Mouse (Mus musculus): ENCODE data around the gene Gm10271. TPM values are rescaled to one million over a fixed set of nuclear protein-coding genes. Genes with fewer than 3 reads are reported as not detected.

The Gm10271 gene
- polyA plus RNA-seq, 1 experiment from 2014 or later, result not detected

GRCm38 (mm10) chr10:116949111-116950008, 23.0 kb downstream of the Gm10271 start:
- ATAC-seq (ENCODE audit: low FRiP score, low TSS enrichment) (no peak; the same call in 1 of the 2 replicates), DNase-seq (ENCODE audit: low spot score) (no peak)
- Histone ChIP-seq H3K9me3 (ENCODE audit: control insufficient read depth, low read length) (no peaks in the 10 kb centered on the region), H3K4me2 (replicated peaks; ENCODE audit: low read depth) (peak overlapping the region; percentile 98), H3K36me3 (ENCODE audit: control insufficient read depth, insufficient read depth, low read length) (no peaks in the 10 kb centered on the region), H3K9ac (ENCODE audit: low read length) (peak overlapping the region; percentile 76), H3K4me3 (ENCODE audit: low read depth, low read length) (peak overlapping the region; percentile 75), H3K27me3 (ENCODE audit: control insufficient read depth, insufficient read depth, low read length) (no peaks in the 10 kb centered on the region), H3K4me1 (replicated peaks; ENCODE audit: control insufficient read depth, insufficient read depth) (no peaks in the 10 kb centered on the region), H3K27ac (replicated peaks) (peak overlapping the region; percentile 89)
- 5% methylated on average over 44 of the region's 44 CpGs for WGBS
- TF ChIP-seq CTCF (IDR thresholded peaks at IDR 0.05; ENCODE audit: low read depth) (no peak), EP300 (optimal IDR thresholded peaks at IDR 0.05) (no peak)

- WGBS, result 65% methylated on average over 9 of the region's 9 CpGs
- TF ChIP-seq CTCF (IDR thresholded peaks at IDR 0.05; ENCODE audit: low read depth) (no peak), EP300 (optimal IDR thresholded peaks at IDR 0.05) (no peak)
These were observed 24.0 kb downstream of the Gm10271 start for GRCm38 (mm10) chr10:116948414-116948813.

GRCm38 (mm10) chr10:116944940-116945339, 27.5 kb downstream of the Gm10271 start:
- TF ChIP-seq CTCF (IDR thresholded peaks at IDR 0.05; ENCODE audit: low read depth) (no peak), EP300 (optimal IDR thresholded peaks at IDR 0.05) (no peak)
- H3K27ac ChIP-seq (replicated peaks), result no peak overlapping the region
- no peaks in the 10 kb centered on the region for H3K9me3 ChIP-seq (ENCODE audit: control insufficient read depth, low read length)
- no peaks in the 10 kb centered on the region for H3K36me3 ChIP-seq (ENCODE audit: control insufficient read depth, insufficient read depth, low read length)
- no peak overlapping the region for H3K4me3 ChIP-seq (ENCODE audit: low read depth, low read length)
- no peak overlapping the region for H3K4me2 ChIP-seq (replicated peaks; ENCODE audit: low read depth)
- no peak for DNase-seq (ENCODE audit: low spot score)
- H3K27me3 ChIP-seq (ENCODE audit: control insufficient read depth, insufficient read depth, low read length), result no peaks in the 10 kb centered on the region
- no peak overlapping the region for H3K9ac ChIP-seq (ENCODE audit: low read length)
- 59% methylated on average over 10 of the region's 10 CpGs for WGBS
- no peaks in the 10 kb centered on the region for H3K4me1 ChIP-seq (replicated peaks; ENCODE audit: control insufficient read depth, insufficient read depth)
- no peak for ATAC-seq (ENCODE audit: low FRiP score, low TSS enrichment)

More at GRCm38 (mm10) chr10:116948414-116948813, 24.0 kb downstream of the Gm10271 start:
- Histone ChIP-seq H3K36me3 (ENCODE audit: control insufficient read depth, insufficient read depth, low read length) (no peaks in the 10 kb centered on the region), H3K27me3 (ENCODE audit: control insufficient read depth, insufficient read depth, low read length) (no peaks in the 10 kb centered on the region), H3K4me2 (replicated peaks; ENCODE audit: low read depth) (no peak overlapping the region), H3K4me3 (ENCODE audit: low read depth, low read length) (no peak overlapping the region), H3K9ac (ENCODE audit: low read length) (no peak overlapping the region), H3K9me3 (ENCODE audit: control insufficient read depth, low read length) (no peaks in the 10 kb centered on the region), H3K4me1 (replicated peaks; ENCODE audit: control insufficient read depth, insufficient read depth) (no peaks in the 10 kb centered on the region), H3K27ac (replicated peaks) (no peak overlapping the region)
- ATAC-seq (ENCODE audit: low FRiP score, low TSS enrichment) (no peak), DNase-seq (ENCODE audit: low spot score) (no peak)

- no peak for DNase-seq (ENCODE audit: low spot score)
- no peak overlapping the region for H3K4me2 ChIP-seq (replicated peaks; ENCODE audit: low read depth)
- H3K9ac ChIP-seq (ENCODE audit: low read length), result no peak overlapping the region
- H3K9me3 ChIP-seq (ENCODE audit: control insufficient read depth, low read length), result no peaks in the 10 kb centered on the region
- no peaks in the 10 kb centered on the region for H3K27me3 ChIP-seq (ENCODE audit: control insufficient read depth, insufficient read depth, low read length)
- H3K27ac ChIP-seq (replicated peaks), result no peak overlapping the region
- no peaks in the 10 kb centered on the region for H3K36me3 ChIP-seq (ENCODE audit: control insufficient read depth, insufficient read depth, low read length)
- H3K4me3 ChIP-seq (ENCODE audit: low read depth, low read length), result no peak overlapping the region
- 79% methylated on average over 3 of the region's 3 CpGs for WGBS
- TF ChIP-seq CTCF (IDR thresholded peaks at IDR 0.05; ENCODE audit: low read depth) (peak; percentile 62), EP300 (optimal IDR thresholded peaks at IDR 0.05) (no peak)
- H3K4me1 ChIP-seq (replicated peaks; ENCODE audit: control insufficient read depth, insufficient read depth), result no peaks in the 10 kb centered on the region
- ATAC-seq (ENCODE audit: low FRiP score, low TSS enrichment), result no peak
These were observed 28.3 kb downstream of the Gm10271 start for GRCm38 (mm10) chr10:116944144-116944543.

GRCm38 (mm10) chr10:116943025-116943424, 29.4 kb downstream of the Gm10271 start:
- DNase-seq (ENCODE audit: low spot score), result peak; percentile 39
- no peak overlapping the region for H3K4me2 ChIP-seq (replicated peaks; ENCODE audit: low read depth)

GRCm38 (mm10) chr10:116935028-116935427, 37.4 kb downstream of the Gm10271 start:
- H3K9me3 ChIP-seq (ENCODE audit: control insufficient read depth, low read length), result no peaks in the 10 kb centered on the region
- H3K4me2 ChIP-seq (replicated peaks; ENCODE audit: low read depth), result no peak overlapping the region
- H3K4me1 ChIP-seq (replicated peaks; ENCODE audit: control insufficient read depth, insufficient read depth), result no peaks in the 10 kb centered on the region
- H3K9ac ChIP-seq (ENCODE audit: low read length), result no peak overlapping the region
- 80% methylated on average over 12 of the region's 12 CpGs for WGBS
- no peaks in the 10 kb centered on the region for H3K27me3 ChIP-seq (ENCODE audit: control insufficient read depth, insufficient read depth, low read length)
- no peak for TF ChIP-seq CTCF (IDR thresholded peaks at IDR 0.05; ENCODE audit: low read depth)
- no peak for TF ChIP-seq EP300 (optimal IDR thresholded peaks at IDR 0.05)
- no peak overlapping the region for H3K27ac ChIP-seq (replicated peaks)
- ATAC-seq (ENCODE audit: low FRiP score, low TSS enrichment) (no peak), DNase-seq (ENCODE audit: low spot score) (no peak)
- no peaks in the 10 kb centered on the region for H3K36me3 ChIP-seq (ENCODE audit: control insufficient read depth, insufficient read depth, low read length)
- no peak overlapping the region for H3K4me3 ChIP-seq (ENCODE audit: low read depth, low read length)

More at GRCm38 (mm10) chr10:116943025-116943424, 29.4 kb downstream of the Gm10271 start:
- Histone ChIP-seq H3K4me3 (ENCODE audit: low read depth, low read length) (no peak overlapping the region), H3K9ac (ENCODE audit: low read length) (no peak overlapping the region), H3K36me3 (ENCODE audit: control insufficient read depth, insufficient read depth, low read length) (no peaks in the 10 kb centered on the region), H3K27me3 (ENCODE audit: control insufficient read depth, insufficient read depth, low read length) (no peaks in the 10 kb centered on the region), H3K27ac (replicated peaks) (no peak overlapping the region), H3K9me3 (ENCODE audit: control insufficient read depth, low read length) (no peaks in the 10 kb centered on the region), H3K4me1 (replicated peaks; ENCODE audit: control insufficient read depth, insufficient read depth) (no peaks in the 10 kb centered on the region)
- no peak for TF ChIP-seq EP300 (optimal IDR thresholded peaks at IDR 0.05)
- peak; percentile 56 for TF ChIP-seq CTCF (IDR thresholded peaks at IDR 0.05; ENCODE audit: low read depth)
- WGBS, result 92% methylated on average over 6 of the region's 6 CpGs
- no peak for ATAC-seq (ENCODE audit: low FRiP score, low TSS enrichment)
